Mouse (Mus musculus) CH12.LX (cell line): Measurements from ENCODE around the gene Pdlim1.

ENCODE experiments used
- CTCF ChIP-seq, 2 experiments: IDR thresholded peaks in 1 of 2; conservative IDR thresholded peaks in 1 of 2; 2 replicates each; pipeline ENCODE4 v1.5.1; 2011 to 2012; ENCODE audit warnings: low read depth in 2 of 2, low read length in 2 of 2, improper control_type of control experiment in 1 of 2, inconsistent platforms in 1 of 2, mild to moderate bottlenecking in 1 of 2, moderate library complexity in 1 of 2
- EP300 ChIP-seq: IDR thresholded peaks from 2 replicates; pipeline ENCODE4 v1.6.1; 2011; ENCODE audit warnings: low read length, improper control_type of control experiment
- ETS1 ChIP-seq: conservative IDR thresholded peaks from 2 replicates; pipeline ENCODE4 v1.6.1; 2012; ENCODE audit warnings: low read depth, mild to moderate bottlenecking, inconsistent platforms, low read length, improper control_type of control experiment, moderate library complexity
- TBP ChIP-seq: conservative IDR thresholded peaks from 2 replicates; pipeline ENCODE4 v1.6.1; 2011; ENCODE audit warnings: low read depth, low read length, improper control_type of control experiment

- no peak for TF ChIP-seq CTCF (conservative IDR thresholded peaks at IDR 0.05 in 1 of 2, IDR thresholded peaks at IDR 0.05 in 1 of 2; ENCODE audit: low read depth in 2 of 2, low read length in 2 of 2)
- TF ChIP-seq EP300 = no peak
- TF ChIP-seq ETS1 = no peak
- no peak for TF ChIP-seq TBP
These were observed 22.1 kb upstream of the Pdlim1 start for GRCm38 (mm10) chr19:40293791-40294190.
